Mouse (Mus musculus) liver, postnatal 0 days (tissue): ENCODE results near the gene Hnrnpu.

Experiments used
- CTCF ChIP-seq: sonication (generic); IDR thresholded peaks from 2 replicates; pipeline ENCODE4 v1.5.1; 2016; ENCODE audit warnings: antibody characterized with exemption, low read depth
- EP300 ChIP-seq: IDR thresholded peaks from 2 replicates; pipeline ENCODE4 v1.6.1; 2016; ENCODE audit warnings: antibody characterized with exemption, low read depth, mild to moderate bottlenecking

DNA sequence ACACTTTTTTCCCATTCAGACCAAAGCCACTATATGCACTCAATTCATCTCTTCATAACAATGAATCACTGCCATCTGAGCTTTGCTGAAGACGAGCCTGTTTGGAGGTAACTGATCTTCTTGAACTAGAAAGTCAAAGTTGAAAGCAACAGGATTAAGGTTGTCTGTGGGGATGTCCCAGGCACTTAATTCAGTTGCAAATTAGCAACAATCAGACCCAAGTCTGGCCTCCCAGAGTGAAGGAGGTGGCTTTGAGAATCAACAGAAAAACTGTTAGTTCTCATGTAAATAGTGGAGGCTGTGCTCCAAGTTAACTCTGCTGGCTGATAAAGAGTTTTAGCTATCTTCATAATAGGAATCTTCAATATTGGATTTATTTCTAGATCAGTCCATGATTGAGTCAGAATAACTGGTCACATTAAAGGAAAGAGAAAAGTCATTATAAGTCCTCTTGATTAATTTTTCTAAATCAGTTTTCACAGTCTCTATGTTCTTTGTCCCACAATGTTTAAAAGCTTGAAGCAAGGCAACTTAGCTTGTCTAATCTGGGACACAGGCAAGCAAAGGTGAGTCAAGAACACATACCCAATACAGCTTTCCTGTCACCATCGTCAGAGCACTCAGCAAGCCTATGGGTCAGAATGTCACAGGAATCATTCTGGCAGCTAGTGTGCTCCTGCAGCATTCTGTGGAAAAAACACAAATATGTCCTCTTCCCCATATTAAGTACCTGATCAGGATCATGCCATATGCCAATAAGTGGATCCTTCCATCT is 53.5 kb downstream of the Hnrnpu start:
- TF ChIP-seq CTCF (no peak), EP300 (no peak)
